Mouse (Mus musculus): ENCODE results near the gene Ahsg. TPM values are rescaled to one million over a fixed set of nuclear protein-coding genes. Genes with fewer than 3 reads are reported as not detected.

Ahsg gene
- polyA plus RNA-seq, 1 experiment, result 0.57 TPM

DNA sequence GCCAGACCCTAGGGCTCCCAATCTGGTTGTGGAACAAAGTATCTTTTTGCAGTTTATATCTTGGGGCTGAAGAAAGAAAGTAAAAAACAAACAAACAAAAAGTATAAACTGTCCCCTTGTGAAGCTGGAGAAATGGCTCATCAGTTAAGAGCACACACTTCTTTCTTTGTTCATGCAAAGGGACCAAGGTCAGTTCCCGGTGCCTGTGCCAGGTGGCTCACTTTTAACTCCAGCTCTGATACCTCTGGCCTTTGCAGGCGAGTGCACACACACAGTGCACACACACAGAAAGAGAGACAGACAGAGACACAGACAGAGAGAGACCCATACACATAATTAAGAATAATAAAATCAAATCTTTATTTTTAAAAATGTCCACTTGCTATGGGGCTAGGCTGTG lies 5.5 kb downstream of the Ahsg start:
- DNase-seq (ENCODE audit: low read depth in 1 of 2, low spot score in 2 of 2), result no peak
- no peak overlapping the region for H3K4me3 ChIP-seq (ENCODE audit: extremely low read depth, insufficient read depth, insufficient read length)
- H3K27ac ChIP-seq (ENCODE audit: insufficient read depth, low read length), result no peak overlapping the region
- 80% methylated on average over 2 of the region's 2 CpGs for WGBS
- no peaks in the 10 kb centered on the region for H3K36me3 ChIP-seq (ENCODE audit: control insufficient read depth, insufficient read depth, low read length)
- H3K27me3 ChIP-seq (ENCODE audit: control insufficient read depth, insufficient read depth, low read length), result no peaks in the 10 kb centered on the region
- TF ChIP-seq CTCF (IDR thresholded peaks at IDR 0.05; ENCODE audit: extremely low read depth, insufficient read depth, insufficient read length, insufficient replicate concordance) (no peak), POLR2A (IDR thresholded peaks at IDR 0.05; ENCODE audit: low read depth, low read length) (no peak)
- H3K4me1 ChIP-seq (ENCODE audit: control insufficient read depth, insufficient read depth, insufficient read length), result no peaks in the 10 kb centered on the region; the same call in 1 of the 2 replicates

DNA sequence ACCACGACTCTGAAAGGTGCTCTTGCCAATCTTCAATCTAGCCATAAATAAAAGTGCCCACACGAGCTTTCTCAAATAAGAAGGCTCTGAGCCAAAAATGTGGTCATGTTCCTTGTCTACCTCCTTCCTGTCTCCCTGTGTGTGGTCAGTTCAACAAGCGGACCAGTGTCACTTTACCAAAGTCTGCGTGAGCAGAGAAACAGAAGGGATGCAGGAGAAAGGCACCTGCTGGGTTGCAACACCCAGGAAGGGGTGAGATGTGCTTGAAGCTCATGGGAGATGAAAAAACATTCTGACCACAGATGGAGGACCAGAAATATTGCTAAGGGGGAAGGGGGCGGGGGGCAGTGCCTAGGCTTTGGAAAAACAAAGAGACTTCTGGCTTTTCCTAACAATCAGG lies 8.3 kb downstream of the Ahsg start:
- Histone ChIP-seq H3K27ac (ENCODE audit: insufficient read depth, low read length) (no peak overlapping the region), H3K4me1 (ENCODE audit: control insufficient read depth, insufficient read depth, insufficient read length) (no peaks in the 10 kb centered on the region; the same call in 1 of the 2 replicates), H3K36me3 (ENCODE audit: control insufficient read depth, insufficient read depth, low read length) (no peaks in the 10 kb centered on the region), H3K27me3 (ENCODE audit: control insufficient read depth, insufficient read depth, low read length) (no peaks in the 10 kb centered on the region), H3K4me3 (ENCODE audit: extremely low read depth, insufficient read depth, insufficient read length) (no peak overlapping the region)
- DNase-seq (ENCODE audit: low read depth in 1 of 2, low spot score in 2 of 2), result no peak
- 25% methylated on average over 5 of the region's 5 CpGs for WGBS
- TF ChIP-seq CTCF (IDR thresholded peaks at IDR 0.05; ENCODE audit: extremely low read depth, insufficient read depth, insufficient read length, insufficient replicate concordance) (no peak), POLR2A (IDR thresholded peaks at IDR 0.05; ENCODE audit: low read depth, low read length) (no peak)

DNA sequence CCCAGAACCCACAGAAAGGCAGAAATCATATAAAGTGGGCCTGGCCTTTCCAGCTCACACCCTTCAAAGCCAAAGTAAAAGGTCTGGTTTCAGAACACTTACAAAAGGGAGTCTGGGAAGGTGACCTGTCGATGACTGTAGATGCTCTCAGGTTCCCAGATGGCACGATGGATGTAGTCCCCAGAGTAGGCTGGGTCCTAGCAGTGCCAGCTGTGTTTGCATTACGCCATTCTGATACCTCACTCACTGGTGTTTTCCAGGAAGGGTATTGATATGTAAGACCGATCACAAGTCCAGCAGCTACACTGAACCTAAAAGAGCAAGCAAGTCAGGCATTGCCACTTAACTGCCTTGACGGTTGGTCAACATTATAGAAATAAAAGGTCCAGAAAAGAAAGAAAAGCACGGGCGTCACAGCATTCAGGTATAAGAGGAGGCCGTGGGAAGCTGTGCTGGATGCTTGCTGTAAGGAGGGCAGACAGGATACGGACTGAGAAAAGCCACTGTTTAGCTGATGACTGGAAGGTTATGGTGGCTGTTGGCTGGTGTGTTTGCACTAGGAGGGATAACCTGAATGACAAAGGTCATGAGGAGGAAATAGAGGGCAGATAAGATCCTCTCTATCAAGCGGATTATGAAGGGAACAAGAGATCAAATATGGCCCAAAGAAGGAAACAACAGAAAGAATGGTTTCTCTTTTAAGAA lies 8.9 kb downstream of the Ahsg start:
- no peak for DNase-seq (ENCODE audit: low read depth in 1 of 2, low spot score in 2 of 2)
- no peak overlapping the region for H3K27ac ChIP-seq (ENCODE audit: insufficient read depth, low read length)
- H3K4me3 ChIP-seq (ENCODE audit: extremely low read depth, insufficient read depth, insufficient read length), result no peak overlapping the region
- H3K27me3 ChIP-seq (ENCODE audit: control insufficient read depth, insufficient read depth, low read length), result no peaks in the 10 kb centered on the region
- 87% methylated on average over 10 of the region's 10 CpGs for WGBS
- H3K36me3 ChIP-seq (ENCODE audit: control insufficient read depth, insufficient read depth, low read length), result no peaks in the 10 kb centered on the region
- TF ChIP-seq POLR2A (IDR thresholded peaks at IDR 0.05; ENCODE audit: low read depth, low read length), result no peak
- no peak for TF ChIP-seq CTCF (IDR thresholded peaks at IDR 0.05; ENCODE audit: extremely low read depth, insufficient read depth, insufficient read length, insufficient replicate concordance)
- no peaks in the 10 kb centered on the region; the same call in 1 of the 2 replicates for H3K4me1 ChIP-seq (ENCODE audit: control insufficient read depth, insufficient read depth, insufficient read length)

DNA sequence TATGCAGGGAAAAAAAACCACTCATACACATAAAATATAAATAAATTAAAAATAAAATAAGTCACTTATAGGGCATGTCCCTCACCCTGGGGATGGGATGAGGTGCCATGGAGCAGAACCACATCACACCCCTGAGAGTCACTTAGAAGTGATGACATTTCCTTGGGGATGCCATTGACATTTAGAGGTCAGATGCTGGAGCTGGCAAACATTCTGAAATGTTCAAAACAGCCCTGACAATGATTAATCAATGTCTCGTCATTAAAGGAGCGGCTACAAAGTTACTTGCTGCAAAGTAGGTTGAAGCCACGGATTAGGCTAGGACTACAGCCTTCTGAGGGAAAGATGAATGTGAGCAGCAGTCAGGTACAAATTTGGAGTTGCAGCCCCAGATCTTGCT lies 10.2 kb downstream of the Ahsg start:
- Histone ChIP-seq H3K4me1 (ENCODE audit: control insufficient read depth, insufficient read depth, insufficient read length) (no peaks in the 10 kb centered on the region), H3K27me3 (ENCODE audit: control insufficient read depth, insufficient read depth, low read length) (no peaks in the 10 kb centered on the region), H3K36me3 (ENCODE audit: control insufficient read depth, insufficient read depth, low read length) (no peaks in the 10 kb centered on the region), H3K4me3 (ENCODE audit: extremely low read depth, insufficient read depth, insufficient read length) (no peak overlapping the region), H3K27ac (ENCODE audit: insufficient read depth, low read length) (no peak overlapping the region)
- TF ChIP-seq POLR2A (IDR thresholded peaks at IDR 0.05; ENCODE audit: low read depth, low read length), result no peak
- no peak for TF ChIP-seq CTCF (IDR thresholded peaks at IDR 0.05; ENCODE audit: extremely low read depth, insufficient read depth, insufficient read length, insufficient replicate concordance)
- no peak for DNase-seq (ENCODE audit: low read depth in 1 of 2, low spot score in 2 of 2)
- 84% methylated on average over 3 of the region's 3 CpGs for WGBS

DNA sequence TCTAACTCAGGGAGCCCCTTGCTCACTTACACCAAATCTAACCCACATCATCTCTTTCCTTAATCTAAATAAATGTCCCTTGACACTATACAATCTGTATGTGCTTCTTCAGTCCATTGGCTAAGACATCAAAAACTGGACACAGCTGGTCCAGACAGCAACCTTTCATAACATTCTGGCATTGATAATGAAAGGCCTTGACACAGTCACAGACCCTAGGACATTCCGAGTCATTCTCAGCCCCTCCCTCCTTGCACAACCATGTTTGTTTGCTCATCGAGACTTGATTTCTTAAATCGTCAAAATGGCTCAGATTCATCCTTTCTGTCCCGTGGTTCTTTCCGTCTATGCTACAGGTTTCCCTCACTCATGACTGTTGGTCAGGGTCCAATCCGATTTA lies 18.2 kb downstream of the Ahsg start:
- Histone ChIP-seq H3K4me3 (ENCODE audit: extremely low read depth, insufficient read depth, insufficient read length) (no peak overlapping the region), H3K27me3 (ENCODE audit: control insufficient read depth, insufficient read depth, low read length) (no peaks in the 10 kb centered on the region), H3K27ac (ENCODE audit: insufficient read depth, low read length) (no peak overlapping the region), H3K4me1 (ENCODE audit: control insufficient read depth, insufficient read depth, insufficient read length) (no peaks in the 10 kb centered on the region), H3K36me3 (ENCODE audit: control insufficient read depth, insufficient read depth, low read length) (no peaks in the 10 kb centered on the region)
- DNase-seq (ENCODE audit: low read depth in 1 of 2, low spot score in 2 of 2), result no peak
- 93% methylated on average over 6 of the region's 6 CpGs for WGBS
- TF ChIP-seq POLR2A (IDR thresholded peaks at IDR 0.05; ENCODE audit: low read depth, low read length) (no peak), CTCF (IDR thresholded peaks at IDR 0.05; ENCODE audit: extremely low read depth, insufficient read depth, insufficient read length, insufficient replicate concordance) (no peak)

DNA sequence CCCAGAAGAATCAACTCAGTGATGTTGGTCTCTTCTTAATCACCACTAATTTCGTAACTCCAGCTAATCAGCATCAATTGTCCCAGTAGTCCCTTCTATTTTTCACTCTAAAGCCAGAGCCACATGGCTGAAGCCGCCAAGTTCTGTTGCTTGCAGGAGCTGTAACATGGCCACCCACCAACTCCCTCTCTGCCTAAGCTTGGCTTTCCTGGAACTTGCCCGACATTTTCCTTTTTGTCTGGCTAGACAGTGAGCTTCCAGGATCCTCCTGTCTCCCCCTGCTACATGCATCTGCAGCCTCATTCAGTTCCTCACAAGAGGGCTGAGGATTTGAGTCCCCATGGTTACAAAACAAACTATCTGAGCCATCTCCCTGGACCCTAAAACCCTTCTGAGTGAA lies 20.9 kb downstream of the Ahsg start:
- no peaks in the 10 kb centered on the region for H3K36me3 ChIP-seq (ENCODE audit: control insufficient read depth, insufficient read depth, low read length)
- H3K27ac ChIP-seq (ENCODE audit: insufficient read depth, low read length), result no peak overlapping the region
- no peaks in the 10 kb centered on the region for H3K27me3 ChIP-seq (ENCODE audit: control insufficient read depth, insufficient read depth, low read length)
- TF ChIP-seq POLR2A (IDR thresholded peaks at IDR 0.05; ENCODE audit: low read depth, low read length) (no peak), CTCF (IDR thresholded peaks at IDR 0.05; ENCODE audit: extremely low read depth, insufficient read depth, insufficient read length, insufficient replicate concordance) (no peak)
- no peak overlapping the region for H3K4me3 ChIP-seq (ENCODE audit: extremely low read depth, insufficient read depth, insufficient read length)
- no peak for DNase-seq (ENCODE audit: low read depth in 1 of 2, low spot score in 2 of 2)
- no peaks in the 10 kb centered on the region for H3K4me1 ChIP-seq (ENCODE audit: control insufficient read depth, insufficient read depth, insufficient read length)
- WGBS, result 83% methylated on average over 3 of the region's 3 CpGs

DNA sequence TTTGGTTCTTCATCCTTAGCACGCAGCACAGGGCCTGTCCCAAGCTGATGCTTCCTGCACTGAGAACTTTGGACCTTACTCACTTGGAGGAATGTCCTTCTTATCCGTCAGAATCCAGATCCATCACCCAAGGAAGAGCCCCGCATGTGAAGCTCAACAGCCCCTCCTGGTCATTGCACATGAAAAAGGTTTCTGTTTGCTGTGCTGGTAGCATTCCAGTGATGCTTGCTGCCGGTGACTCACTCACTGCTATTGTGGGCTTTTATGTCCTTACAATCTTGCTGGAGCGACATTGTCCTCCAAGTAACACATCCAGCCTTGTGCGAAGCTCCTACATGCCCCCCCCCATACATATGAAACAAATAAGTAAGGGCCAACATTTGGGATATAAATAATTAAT lies 21.8 kb downstream of the Ahsg start:
- TF ChIP-seq CTCF (IDR thresholded peaks at IDR 0.05; ENCODE audit: extremely low read depth, insufficient read depth, insufficient read length, insufficient replicate concordance), result no peak
- no peak for TF ChIP-seq POLR2A (IDR thresholded peaks at IDR 0.05; ENCODE audit: low read depth, low read length)

More for the DNA sequence above, 21.8 kb downstream of the Ahsg start:
- no peak for DNase-seq (ENCODE audit: low read depth in 1 of 2, low spot score in 2 of 2)
- Histone ChIP-seq H3K4me3 (ENCODE audit: extremely low read depth, insufficient read depth, insufficient read length) (no peak overlapping the region), H3K27ac (ENCODE audit: insufficient read depth, low read length) (no peak overlapping the region), H3K36me3 (ENCODE audit: control insufficient read depth, insufficient read depth, low read length) (no peaks in the 10 kb centered on the region), H3K4me1 (ENCODE audit: control insufficient read depth, insufficient read depth, insufficient read length) (no peaks in the 10 kb centered on the region), H3K27me3 (ENCODE audit: control insufficient read depth, insufficient read depth, low read length) (no peaks in the 10 kb centered on the region)
- 91% methylated on average over 6 of the region's 6 CpGs for WGBS
